Mouse (Mus musculus) liver, embryonic 14.5 days (tissue): ENCODE measurements around the gene Paxip1.

Source experiments
- CTCF ChIP-seq: IDR thresholded peaks from 2 replicates; pipeline ENCODE4 v1.5.1; 2016; ENCODE audit warnings: antibody characterized with exemption, low read depth, control low read depth
- EP300 ChIP-seq: IDR thresholded peaks from 2 replicates; pipeline ENCODE4 v1.6.1; 2016; ENCODE audit warnings: antibody characterized with exemption, low read depth

DNA sequence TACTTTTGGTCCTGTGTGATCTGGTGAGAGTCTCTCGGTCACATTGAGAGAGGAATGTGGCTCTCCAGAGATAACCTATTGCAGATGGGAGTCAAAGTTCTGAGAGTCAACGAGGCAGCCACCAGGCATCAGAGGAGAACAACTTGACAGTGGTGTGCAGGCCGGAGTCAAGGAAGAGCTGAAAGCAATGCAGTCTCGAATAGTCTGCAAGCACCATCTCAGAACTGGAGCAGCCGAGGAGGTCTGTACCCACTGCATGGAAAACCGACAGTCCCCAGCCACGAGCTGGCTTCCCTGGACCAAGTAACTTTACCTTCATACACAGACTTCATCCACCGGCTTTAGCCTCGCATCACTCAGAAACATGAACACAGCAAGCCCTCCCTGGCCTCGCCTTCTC lies 1.9 kb downstream of the Paxip1 start:
- TF ChIP-seq EP300: no peak
- no peak for TF ChIP-seq CTCF
